In genomic region chr3:108020351-108021022, GRCm38 (mm10) we compare ENCODE assay signal across 16 mouse cellular contexts. TPM values are rescaled to one million over a fixed set of nuclear protein-coding genes. Genes with fewer than 3 reads are reported as not detected.
"Had no signal": no experiment of that assay in that cellular context is flagged by ENCODE, and none has a peak within 500 bp of the region (broad histone marks: within the 10 kb centered on the region; RNA-seq: fewer than 3 reads in every experiment).

No protein-coding gene starts in this region.

RNA-seq across cellular contexts. Expression of gene Gstm3, which starts 51.4 kb away (rescaled TPM):
- polyA plus RNA-seq: limb, embryonic 10.5 days; limb, embryonic 11.5 days; limb, embryonic 12.5 days; limb, embryonic 13.5 days; limb, embryonic 14.5 days; limb, embryonic 15.5 days; macrophage; midbrain, embryonic 10.5 days; midbrain, embryonic 11.5 days; midbrain, embryonic 12.5 days; midbrain, embryonic 13.5 days; midbrain, embryonic 14.5 days; midbrain, embryonic 16.5 days; midbrain, postnatal 0 days; myocyte; neural tube, embryonic 11.5 days had no signal
